Mouse (Mus musculus) gastrocnemius, adult 8-10 months (tissue): ENCODE measurements around the gene Moxd2. TPM values are rescaled to one million over a fixed set of nuclear protein-coding genes. Genes with fewer than 3 reads are reported as not detected.

Experiments used
- DNase-seq, 2 experiments: peaks; one replicate each; pipeline ENCODE4 v3.0.0; 2022; ENCODE audit warnings: low spot score in 2 of 2
- total RNA-seq, 4 experiments: library from RNA; stranded (reverse); gene quantifications; 2 replicates each; pipeline ENCODE4 v1.2.4; 2022

Moxd2 gene
- not detected for total RNA-seq

GRCm38 (mm10) chr6:40887394-40887793 is at the start of gene Moxd2:
TSS of gene Moxd2 (minus strand) at chr6:40887494.
- DNase-seq, result no peak

- no peak for DNase-seq
These were observed 32.7 kb upstream of the Moxd2 start for GRCm38 (mm10) chr6:40919954-40920353.

GRCm38 (mm10) chr6:40900287-40900686 is 13.0 kb upstream of the Moxd2 start, which contains the start of gene Prss58:
TSS of gene Prss58 (minus strand) at chr6:40900387.
- no peak for DNase-seq

- DNase-seq, result no peak
These were observed 7.4 kb upstream of the Moxd2 start for GRCm38 (mm10) chr6:40894716-40895115.

GRCm38 (mm10) chr6:40893577-40893976 is 6.3 kb upstream of the Moxd2 start:
- no peak for DNase-seq

- DNase-seq, result no peak
These were observed 4.5 kb upstream of the Moxd2 start for GRCm38 (mm10) chr6:40891754-40892153.

GRCm38 (mm10) chr6:40890973-40891372 is 3.7 kb upstream of the Moxd2 start:
- DNase-seq, result no peak

GRCm38 (mm10) chr6:40845283-40845682 is 42.0 kb downstream of the Moxd2 start:
- DNase-seq, result no peak

Other genes starting within 250 kb of the Moxd2 start
- gene Prss58, start 12.9 kb upstream of the Moxd2 start, total RNA-seq, result not detected
- not detected for gene 1700074P13Rik, start 53.1 kb upstream of the Moxd2 start, total RNA-seq
- not detected for gene Gm4744, start 64.4 kb upstream of the Moxd2 start, total RNA-seq
- not detected for gene 1810009J06Rik, start 77.3 kb upstream of the Moxd2 start, total RNA-seq
- gene Gm2663, start 112.0 kb upstream of the Moxd2 start, total RNA-seq, result not detected
- not detected for gene 2210010C04Rik, start 148.0 kb upstream of the Moxd2 start, total RNA-seq